Mouse (Mus musculus): ENCODE results near the gene Snx9. TPM values are rescaled to one million over a fixed set of nuclear protein-coding genes. Genes with fewer than 3 reads are reported as not detected.

The Snx9 gene
- total and polyA plus RNA-seq, 3 experiments = 26.7 to 55.5 (median 46.7) TPM

DNA sequence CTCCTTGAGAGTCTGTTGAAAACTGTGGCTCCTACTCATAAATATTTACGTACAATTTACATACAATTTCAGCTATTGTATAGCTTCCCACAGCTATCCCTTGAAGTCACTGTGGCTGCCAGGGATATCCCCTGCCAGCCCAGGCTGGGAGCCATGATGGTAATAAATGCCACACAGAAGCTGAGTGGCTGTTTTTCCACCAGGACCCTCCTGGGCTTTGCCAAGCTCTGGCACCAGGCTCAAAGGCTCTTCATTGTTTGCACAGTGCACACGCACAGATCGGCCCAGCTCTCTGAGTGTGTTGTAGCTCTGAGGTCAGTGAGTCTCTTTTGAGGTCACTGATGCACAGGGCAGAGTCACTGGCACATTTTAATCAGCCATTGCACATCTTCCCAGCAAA is 128.1 kb downstream of the Snx9 start:
- no peaks in the 10 kb centered on the region for H3K9me3 ChIP-seq (replicated peaks)
- no peaks in the 10 kb centered on the region for H3K4me1 ChIP-seq (ENCODE audit: insufficient read depth, low read depth, low read length)
- no peaks in the 10 kb centered on the region for H3K36me3 ChIP-seq (replicated peaks)
- DNase-seq (ENCODE audit: low spot score) (no peak), ATAC-seq (ENCODE audit: extremely low read depth, insufficient number of reproducible peaks, low FRiP score, poor library complexity, severe bottlenecking) (no peak)
- peaks cover 23% of the 10 kb centered on the region for H3K27me3 ChIP-seq (ENCODE audit: insufficient read depth, low read length)
- no peak overlapping the region for H3K4me3 ChIP-seq (ENCODE audit: low read depth, low read length)
- TF ChIP-seq CTCF (IDR thresholded peaks at IDR 0.05; ENCODE audit: low read depth, low read length) = no peak
- no peak for TF ChIP-seq GATA1 (IDR thresholded peaks at IDR 0.05; ENCODE audit: borderline replicate concordance, low read length)
- TF ChIP-seq POLR2AphosphoS5 (IDR thresholded peaks at IDR 0.05; ENCODE audit: insufficient replicate concordance, low read depth, low read length) = no peak
- no peak for TF ChIP-seq TAL1 (conservative IDR thresholded peaks at IDR 0.05; ENCODE audit: low read depth, low read length)
- no peak for TF ChIP-seq GATA2 (IDR thresholded peaks at IDR 0.05; ENCODE audit: borderline replicate concordance, low read depth, low read length)

DNA sequence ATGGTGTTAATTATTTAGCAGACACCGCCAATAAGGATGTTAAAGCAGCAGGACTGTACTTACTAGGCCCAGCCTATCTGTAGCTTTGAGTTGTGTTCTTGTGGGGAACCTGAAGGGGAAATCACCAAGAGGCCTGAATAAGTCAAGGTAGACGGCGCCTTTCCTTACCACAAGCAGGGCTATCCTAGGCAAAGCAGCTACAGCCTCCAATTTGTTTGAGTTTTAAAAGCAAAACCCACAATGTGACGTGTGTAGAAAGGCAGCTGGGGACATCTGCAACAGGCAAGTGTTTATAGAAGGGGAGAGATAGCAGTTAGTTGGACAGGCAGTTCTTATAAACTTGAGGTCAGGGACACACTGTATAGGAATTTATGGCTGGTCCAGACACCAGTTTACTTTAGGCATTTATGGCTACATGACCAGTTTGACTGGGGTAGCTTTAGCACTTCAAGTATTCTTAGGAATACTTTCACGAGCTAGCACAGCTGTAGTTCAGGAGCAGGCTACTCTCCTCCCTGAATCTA is 129.2 kb downstream of the Snx9 start:
- no peak for DNase-seq (ENCODE audit: low spot score)
- H3K4me3 ChIP-seq (ENCODE audit: low read depth, low read length) = no peak overlapping the region
- TF ChIP-seq CTCF (IDR thresholded peaks at IDR 0.05; ENCODE audit: low read depth, low read length) = no peak
- TF ChIP-seq GATA1 (IDR thresholded peaks at IDR 0.05; ENCODE audit: borderline replicate concordance, low read length) = no peak
- no peak for TF ChIP-seq POLR2AphosphoS5 (IDR thresholded peaks at IDR 0.05; ENCODE audit: insufficient replicate concordance, low read depth, low read length)
- TF ChIP-seq TAL1 (conservative IDR thresholded peaks at IDR 0.05; ENCODE audit: low read depth, low read length) = no peak
- no peak for TF ChIP-seq GATA2 (IDR thresholded peaks at IDR 0.05; ENCODE audit: borderline replicate concordance, low read depth, low read length)
- no peaks in the 10 kb centered on the region for H3K9me3 ChIP-seq (replicated peaks)
- no peaks in the 10 kb centered on the region for H3K4me1 ChIP-seq (ENCODE audit: insufficient read depth, low read depth, low read length)
- no peaks in the 10 kb centered on the region for H3K36me3 ChIP-seq (replicated peaks)
- no peak for ATAC-seq (ENCODE audit: extremely low read depth, insufficient number of reproducible peaks, low FRiP score, poor library complexity, severe bottlenecking)
- H3K27me3 ChIP-seq (ENCODE audit: insufficient read depth, low read length) = peaks cover 23% of the 10 kb centered on the region

DNA sequence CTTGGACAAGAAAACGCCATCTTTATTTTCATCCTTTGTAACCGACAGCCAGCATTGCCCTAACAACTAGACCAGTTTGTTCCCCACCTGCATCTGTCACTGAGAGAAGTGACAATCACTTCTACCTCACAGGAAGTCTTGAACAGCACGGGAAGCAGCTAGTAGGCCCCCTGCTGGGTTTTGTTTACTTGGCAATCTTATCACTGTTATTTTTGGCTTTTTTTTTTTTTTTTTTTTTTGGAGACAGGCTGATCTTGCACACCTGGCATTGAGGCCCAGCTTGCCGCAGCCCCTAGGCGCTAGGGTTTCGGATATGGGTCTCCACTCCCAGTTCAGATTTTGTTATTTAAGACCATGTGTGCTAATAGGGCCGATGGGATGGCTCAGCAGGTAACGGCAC is 132.4 kb downstream of the Snx9 start:
- Histone ChIP-seq H3K9me3 (replicated peaks) (no peaks in the 10 kb centered on the region), H3K36me3 (replicated peaks) (no peaks in the 10 kb centered on the region), H3K4me3 (ENCODE audit: low read depth, low read length) (no peak overlapping the region), H3K4me1 (ENCODE audit: insufficient read depth, low read depth, low read length) (no peaks in the 10 kb centered on the region), H3K27me3 (ENCODE audit: insufficient read depth, low read length) (peaks cover 36% of the 10 kb centered on the region)
- TF ChIP-seq GATA2 (IDR thresholded peaks at IDR 0.05; ENCODE audit: borderline replicate concordance, low read depth, low read length) = no peak
- TF ChIP-seq GATA1 (IDR thresholded peaks at IDR 0.05; ENCODE audit: borderline replicate concordance, low read length) = no peak
- TF ChIP-seq CTCF (IDR thresholded peaks at IDR 0.05; ENCODE audit: low read depth, low read length) = no peak
- no peak for TF ChIP-seq POLR2AphosphoS5 (IDR thresholded peaks at IDR 0.05; ENCODE audit: insufficient replicate concordance, low read depth, low read length)
- TF ChIP-seq TAL1 (conservative IDR thresholded peaks at IDR 0.05; ENCODE audit: low read depth, low read length) = no peak
- no peak for DNase-seq (ENCODE audit: low spot score)
- no peak for ATAC-seq (ENCODE audit: extremely low read depth, insufficient number of reproducible peaks, low FRiP score, poor library complexity, severe bottlenecking)

DNA sequence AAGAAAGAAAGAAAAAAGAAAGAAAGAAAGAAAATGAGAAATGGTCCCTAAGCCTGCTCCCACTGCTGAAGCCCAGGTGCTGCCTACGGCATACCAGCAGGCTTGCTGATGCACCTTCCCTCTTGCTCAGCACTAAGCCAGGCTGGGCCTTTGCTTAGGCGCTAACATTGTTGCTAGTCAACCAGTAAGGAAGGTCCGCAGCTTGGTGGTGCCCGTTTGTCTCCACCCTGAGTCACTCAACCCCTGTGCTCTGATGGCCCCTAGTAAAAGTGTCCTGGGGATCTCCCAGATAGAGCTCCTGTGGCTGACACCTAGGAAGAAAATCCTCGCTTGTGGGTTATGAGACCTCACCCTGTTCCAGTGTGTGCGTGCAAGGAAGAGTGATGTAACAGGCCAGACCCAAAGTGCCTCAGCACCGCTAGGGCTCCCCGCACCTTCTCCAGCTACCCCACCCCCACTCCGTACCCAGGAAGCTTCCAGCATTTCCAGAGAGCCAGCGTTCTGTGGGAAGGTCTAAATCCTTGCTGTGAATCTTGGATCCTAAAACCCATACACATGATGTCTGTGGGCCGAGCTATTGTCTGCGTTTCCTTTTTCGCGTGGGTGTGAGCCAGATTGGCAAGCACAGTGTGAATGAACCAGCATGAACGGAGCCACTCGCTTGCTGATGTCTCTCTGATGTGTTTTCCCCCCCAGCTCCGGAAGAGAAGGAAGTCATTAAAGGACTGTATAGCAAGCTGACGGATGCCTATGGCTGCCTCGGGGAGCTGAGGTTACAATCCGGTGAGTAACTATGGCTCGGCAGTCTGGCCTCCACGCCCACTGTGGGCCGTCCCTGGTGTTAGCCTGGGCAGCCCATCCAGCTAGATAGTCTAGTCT is 134.2 kb downstream of the Snx9 start:
- H3K36me3 ChIP-seq (replicated peaks) = no peaks in the 10 kb centered on the region
- no peak for TF ChIP-seq GATA1 (IDR thresholded peaks at IDR 0.05; ENCODE audit: borderline replicate concordance, low read length)
- no peak for TF ChIP-seq TAL1 (conservative IDR thresholded peaks at IDR 0.05; ENCODE audit: low read depth, low read length)
- TF ChIP-seq GATA2 (IDR thresholded peaks at IDR 0.05; ENCODE audit: borderline replicate concordance, low read depth, low read length) = no peak
- TF ChIP-seq CTCF (IDR thresholded peaks at IDR 0.05; ENCODE audit: low read depth, low read length) = no peak
- TF ChIP-seq POLR2AphosphoS5 (IDR thresholded peaks at IDR 0.05; ENCODE audit: insufficient replicate concordance, low read depth, low read length) = no peak
- DNase-seq (ENCODE audit: low spot score) (no peak), ATAC-seq (ENCODE audit: extremely low read depth, insufficient number of reproducible peaks, low FRiP score, poor library complexity, severe bottlenecking) (no peak)
- H3K27me3 ChIP-seq (ENCODE audit: insufficient read depth, low read length) = peaks cover 44% of the 10 kb centered on the region
- no peak overlapping the region for H3K4me3 ChIP-seq (ENCODE audit: low read depth, low read length)
- no peaks in the 10 kb centered on the region for H3K4me1 ChIP-seq (ENCODE audit: insufficient read depth, low read depth, low read length)
- H3K9me3 ChIP-seq (replicated peaks) = no peaks in the 10 kb centered on the region

DNA sequence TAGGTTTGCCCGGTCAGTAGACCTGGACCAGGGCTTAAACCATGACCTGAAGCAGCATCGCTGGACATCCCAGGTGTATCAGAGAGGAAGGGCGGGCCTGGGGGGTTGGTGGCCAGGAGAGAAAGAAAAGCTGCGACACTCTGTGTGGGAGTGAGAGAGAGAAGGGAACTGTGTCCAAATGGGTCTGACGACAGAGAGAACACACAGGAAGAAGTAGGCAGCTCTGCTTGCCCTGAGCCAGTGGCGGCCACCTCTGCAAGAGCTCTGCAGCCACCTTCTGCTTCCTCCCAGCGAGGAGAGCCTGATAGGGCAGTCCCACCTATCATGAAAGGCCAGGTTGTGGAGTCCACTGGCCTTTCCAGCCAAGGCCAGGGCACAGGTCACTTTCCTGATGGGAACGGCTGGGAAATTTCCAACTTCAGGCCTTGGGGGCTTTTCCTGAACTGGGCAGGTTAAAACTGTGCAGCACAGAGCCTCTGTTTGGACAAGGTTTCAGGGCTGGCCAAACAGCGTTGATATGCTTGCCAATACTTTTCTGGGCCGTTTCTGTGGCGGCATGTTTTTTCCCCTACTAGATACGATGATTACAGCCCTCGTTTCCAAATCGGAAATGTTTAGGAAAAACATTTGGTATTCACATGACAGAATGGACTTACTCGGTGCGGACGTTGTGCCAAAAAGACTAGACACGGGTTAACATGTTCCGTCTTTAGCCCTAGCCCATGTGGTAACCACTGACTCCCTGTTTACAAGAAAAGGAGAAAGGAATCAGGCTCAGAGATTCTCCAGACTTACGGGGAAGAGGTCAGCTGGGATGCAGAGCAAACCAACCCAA is 135.3 kb downstream of the Snx9 start:
- no peak overlapping the region for H3K4me3 ChIP-seq (ENCODE audit: low read depth, low read length)
- H3K27me3 ChIP-seq (ENCODE audit: insufficient read depth, low read length) = peaks cover 44% of the 10 kb centered on the region
- H3K9me3 ChIP-seq (replicated peaks) = no peaks in the 10 kb centered on the region
- H3K4me1 ChIP-seq (ENCODE audit: insufficient read depth, low read depth, low read length) = no peaks in the 10 kb centered on the region
- ATAC-seq (ENCODE audit: extremely low read depth, insufficient number of reproducible peaks, low FRiP score, poor library complexity, severe bottlenecking) (no peak), DNase-seq (ENCODE audit: low spot score) (no peak)
- TF ChIP-seq GATA2 (IDR thresholded peaks at IDR 0.05; ENCODE audit: borderline replicate concordance, low read depth, low read length) = no peak
- no peak for TF ChIP-seq GATA1 (IDR thresholded peaks at IDR 0.05; ENCODE audit: borderline replicate concordance, low read length)
- no peak for TF ChIP-seq POLR2AphosphoS5 (IDR thresholded peaks at IDR 0.05; ENCODE audit: insufficient replicate concordance, low read depth, low read length)
- H3K36me3 ChIP-seq (replicated peaks) = no peaks in the 10 kb centered on the region

Measured in G1E (cell line).